Mouse (Mus musculus) heart, adult 11 months (tissue): ENCODE measurements at regions not wholly inside any gene's neighbourhood (a gene's known extent, or its start where the extent isn't known, plus 50 kb on each side); places are given as distances from the start of the nearest gene placed in this dataset.

Experiments
- DNase-seq: peaks from one replicate; pipeline ENCODE4 v3.0.0; 2022

GRCm38 (mm10) chr1:3900354-3900753 is 907.3 kb upstream of the Gm37988 start:
- peak; percentile 83 for DNase-seq

GRCm38 (mm10) chr1:3903432-3903831 is 904.3 kb upstream of the Gm37988 start:
- no peak for DNase-seq

- no peak for DNase-seq
Measured at GRCm38 (mm10) chr1:3912499-3912898, 895.2 kb upstream of the Gm37988 start.

GRCm38 (mm10) chr1:3913631-3914030 is 894.1 kb upstream of the Gm37988 start:
- no peak for DNase-seq
